Mouse (Mus musculus) embryonic fibroblast, embryonic 13.5 days (primary cell): ENCODE measurements around the gene Nipal4. TPM values are rescaled to one million over a fixed set of nuclear protein-coding genes. Genes with fewer than 3 reads are reported as not detected.
A peak's percentile ranks its signal among the peaks of the same experiment; 100 is the strongest.

Experiments
- H3K27ac ChIP-seq: 2 replicates; pipeline ENCODE4 v1.5.1; 2012; ENCODE audit warnings: low read length, control low read depth, inconsistent platforms; ENCODE audit not compliant: insufficient read depth
- H3K4me1 ChIP-seq: 2 replicates; pipeline ENCODE4 v1.6.1; 2011; ENCODE audit warnings: low read length; ENCODE audit not compliant: control insufficient read depth, insufficient read depth
- H3K4me3 ChIP-seq: 2 replicates; pipeline ENCODE4 v1.5.1; 2011; ENCODE audit warnings: mild to moderate bottlenecking, control low read depth, low read length; ENCODE audit not compliant: insufficient read depth
- CTCF ChIP-seq: IDR thresholded peaks from 2 replicates; pipeline ENCODE4 v1.5.1; 2011; ENCODE audit warnings: mild to moderate bottlenecking, control low read depth, low read length, moderate library complexity, borderline replicate concordance; ENCODE audit not compliant: insufficient read depth
- POLR2A ChIP-seq: IDR thresholded peaks from 2 replicates; pipeline ENCODE4 v1.6.1; 2011; ENCODE audit warnings: low read depth, mild to moderate bottlenecking, control low read depth, low read length, moderate library complexity
- polyA plus RNA-seq: library from polyadenylated mRNA; stranded (reverse); fragments of >200 nt; gene quantifications from 2 replicates; pipeline ENCODE4 v1.2.4, GENCODE M21; 2011; ENCODE audit warnings: low read depth; ENCODE audit not compliant: missing spikeins, insufficient read length

Nipal4 gene
- polyA plus RNA-seq, 1 experiment = 8.6 TPM

- Histone ChIP-seq H3K4me1 (peaks cover 9% of the 10 kb centered on the region), H3K27ac (peak overlapping the region; percentile 12; the same call in 1 of the 2 replicates), H3K4me3 (no peak overlapping the region)
- TF ChIP-seq POLR2A (no peak), CTCF (no peak)
Observed at GRCm38 (mm10) chr11:46119624-46120023, 46.7 kb downstream of the Nipal4 start.

- peaks cover 9% of the 10 kb centered on the region for H3K4me1 ChIP-seq
- peak overlapping the region; percentile 29 for H3K27ac ChIP-seq
- H3K4me3 ChIP-seq = no peak overlapping the region
- TF ChIP-seq POLR2A (no peak), CTCF (no peak)
Observed at GRCm38 (mm10) chr11:46116510-46116909, 49.8 kb downstream of the Nipal4 start.

- TF ChIP-seq CTCF (no peak), POLR2A (no peak)
- Histone ChIP-seq H3K27ac (peak overlapping the region; percentile 29), H3K4me1 (peaks cover 11% of the 10 kb centered on the region), H3K4me3 (no peak overlapping the region)
Observed at GRCm38 (mm10) chr11:46115411-46116173, 50.7 kb downstream of the Nipal4 start.

- Histone ChIP-seq H3K4me1 (peaks cover 11% of the 10 kb centered on the region), H3K4me3 (no peak overlapping the region), H3K27ac (peak overlapping the region; percentile 29)
- TF ChIP-seq CTCF (no peak), POLR2A (no peak)
Observed at GRCm38 (mm10) chr11:46115011-46115410, 51.3 kb downstream of the Nipal4 start.

- H3K4me1 ChIP-seq = peaks cover 6% of the 10 kb centered on the region
- TF ChIP-seq POLR2A (no peak), CTCF (no peak)
- no peak overlapping the region for H3K4me3 ChIP-seq
- peak overlapping the region; percentile 29; the same call in 1 of the 2 replicates for H3K27ac ChIP-seq
Observed at GRCm38 (mm10) chr11:46114221-46114620, 52.1 kb downstream of the Nipal4 start.

- H3K4me1 ChIP-seq = peaks cover 6% of the 10 kb centered on the region
- no peak overlapping the region for H3K4me3 ChIP-seq
- H3K27ac ChIP-seq = peak overlapping the region; percentile 12; the same call in 1 of the 2 replicates
- no peak for TF ChIP-seq POLR2A
- no peak for TF ChIP-seq CTCF
Observed at GRCm38 (mm10) chr11:46113211-46113610, 53.1 kb downstream of the Nipal4 start.

GRCm38 (mm10) chr11:46110945-46111287, 55.4 kb downstream of the Nipal4 start:
- TF ChIP-seq POLR2A = no peak
- TF ChIP-seq CTCF = no peak
- Histone ChIP-seq H3K4me3 (no peak overlapping the region), H3K27ac (no peak overlapping the region), H3K4me1 (peaks cover 6% of the 10 kb centered on the region)

GRCm38 (mm10) chr11:46110156-46110944, 56.0 kb downstream of the Nipal4 start:
- TF ChIP-seq POLR2A (no peak), CTCF (no peak)
- Histone ChIP-seq H3K4me3 (no peak overlapping the region), H3K27ac (no peak overlapping the region), H3K4me1 (0 out of 2 replicates have a peak, but pooled peaks cover 3% of the 10 kb centered on the region)

GRCm38 (mm10) chr11:46109206-46109605, 57.1 kb downstream of the Nipal4 start:
- Histone ChIP-seq H3K4me1 (0 out of 2 replicates have a peak, but pooled peaks cover 3% of the 10 kb centered on the region), H3K4me3 (no peak overlapping the region), H3K27ac (no peak overlapping the region)
- TF ChIP-seq CTCF (no peak), POLR2A (no peak)

- Histone ChIP-seq H3K4me1 (0 out of 2 replicates have a peak, but pooled peaks cover 3% of the 10 kb centered on the region), H3K4me3 (no peak overlapping the region), H3K27ac (no peak overlapping the region)
- no peak for TF ChIP-seq POLR2A
- no peak for TF ChIP-seq CTCF
Observed at GRCm38 (mm10) chr11:46107046-46107445, 59.3 kb downstream of the Nipal4 start.

GRCm38 (mm10) chr11:46102107-46102506, 64.2 kb downstream of the Nipal4 start:
- Histone ChIP-seq H3K4me3 (no peak overlapping the region), H3K27ac (no peak overlapping the region), H3K4me1 (no peaks in the 10 kb centered on the region)
- TF ChIP-seq CTCF (no peak), POLR2A (no peak)

Other genes starting within 250 kb of the Nipal4 start
- gene Lsm11, start 221.6 kb downstream of the Nipal4 start, polyA plus RNA-seq = 6.8 and 7.9 TPM in 2 replicates
- 16.9 and 18.0 TPM in 2 replicates for gene Thg1l, start 211.0 kb downstream of the Nipal4 start, polyA plus RNA-seq
- gene Sox30, start 186.2 kb downstream of the Nipal4 start, polyA plus RNA-seq = not detected in 2 replicates
- 3.0 and 15.8 TPM in 2 replicates for gene Gm12166, start 114.2 kb downstream of the Nipal4 start, polyA plus RNA-seq
- gene Adam19, start 110.5 kb downstream of the Nipal4 start, polyA plus RNA-seq = 91.6 and 111 TPM in 2 replicates
- not detected in 2 replicates for gene Fndc9, start 69.0 kb upstream of the Nipal4 start, polyA plus RNA-seq
- gene Cyfip2, start 146.4 kb upstream of the Nipal4 start, polyA plus RNA-seq = 0.92 and 1.0 TPM in 2 replicates
- gene Itk, start 223.0 kb upstream of the Nipal4 start, polyA plus RNA-seq = not detected in 2 replicates
- not detected in 2 replicates for gene Fam71b, start 230.1 kb upstream of the Nipal4 start, polyA plus RNA-seq